11 mouse cellular contexts compared by ENCODE assay signal in the genomic region with DNA sequence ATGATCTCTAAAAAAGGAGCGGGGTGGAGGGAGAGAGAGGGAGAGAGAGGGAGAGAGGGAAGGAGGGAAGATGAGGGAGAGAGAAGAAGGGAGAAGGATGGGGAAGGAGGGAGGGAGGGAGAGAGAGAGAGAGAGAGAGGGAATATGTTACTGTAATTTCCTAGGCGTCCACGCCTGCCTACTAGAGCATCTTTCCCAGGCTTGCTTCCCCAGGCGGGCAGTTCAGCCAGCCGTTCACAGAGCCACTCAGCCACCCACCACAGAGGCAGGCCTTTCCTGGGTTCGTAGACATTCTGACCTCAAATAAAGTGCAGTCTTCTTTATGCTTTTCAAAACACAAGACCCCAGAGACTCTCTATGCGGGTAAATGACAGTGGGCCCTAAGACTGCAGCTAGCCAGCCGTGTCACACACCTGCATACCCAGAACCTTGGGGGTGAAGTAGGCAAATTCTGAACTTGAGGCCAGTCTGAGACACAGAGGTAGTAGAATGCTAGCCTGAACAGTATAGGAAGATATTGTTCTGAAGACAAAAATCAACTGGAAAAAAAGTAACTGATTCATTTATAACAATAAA. TPM values are rescaled to one million over a fixed set of nuclear protein-coding genes. Genes with fewer than 3 reads are reported as not detected.
A peak's percentile ranks its signal among the peaks of the same experiment; 100 is the strongest.
DNase-seq lines count a peak whose midpoint lies in the region; ATAC-seq lines count a peak whose summit lies in the region.
"Had no signal": no experiment of that assay in that cellular context is flagged by ENCODE, and none has a peak within 500 bp of the region (broad histone marks: within the 10 kb centered on the region; RNA-seq: fewer than 3 reads in every experiment).

No protein-coding gene starts in this region.

- peaks cover 2% of the 10 kb centered on the region; the same call in 1 of the 2 replicates for H3K36me3 ChIP-seq in kidney, embryonic 16.5 days (ENCODE audit: insufficient read depth, low read length)
- H3K36me3 ChIP-seq in hindbrain, embryonic 15.5 days = peaks cover 17% of the 10 kb centered on the region

- H3K9me3 ChIP-seq in kidney, embryonic 16.5 days (ENCODE audit: low read length) = no peaks in the 10 kb centered on the region
- H3K9me3 ChIP-seq in hindbrain, embryonic 15.5 days = no peaks in the 10 kb centered on the region

- peak overlapping the region; percentile 40; the same call in 1 of the 2 replicates for H3K27ac ChIP-seq in kidney, embryonic 16.5 days (ENCODE audit: low read length)
- peak overlapping the region; percentile 22; the same call in 1 of the 2 replicates for H3K27ac ChIP-seq in hindbrain, embryonic 15.5 days (replicated peaks)

- no peak overlapping the region for H3K4me2 ChIP-seq in kidney, embryonic 16.5 days (replicated peaks; ENCODE audit: low read depth, low read length)
- no peak overlapping the region for H3K4me2 ChIP-seq in hindbrain, embryonic 15.5 days

- no peak for ATAC-seq in kidney, embryonic 16.5 days (ENCODE audit: low FRiP score, low TSS enrichment)
- ATAC-seq in hindbrain, embryonic 15.5 days (ENCODE audit: low FRiP score, low read depth) = no peak

- 42% methylated on average over 8 of the region's 8 CpGs for WGBS in kidney, embryonic 16.5 days
- WGBS in hindbrain, embryonic 15.5 days = 48% methylated on average over 8 of the region's 8 CpGs

- no peak overlapping the region for H3K4me3 ChIP-seq in kidney, embryonic 16.5 days (ENCODE audit: low read length)
- H3K4me3 ChIP-seq in hindbrain, embryonic 15.5 days = no peak overlapping the region

- no peaks in the 10 kb centered on the region for H3K27me3 ChIP-seq in kidney, embryonic 16.5 days (ENCODE audit: insufficient read depth, low read length)
- H3K27me3 ChIP-seq in hindbrain, embryonic 15.5 days = no peaks in the 10 kb centered on the region

- DNase-seq in kidney, postnatal 10 days = no peak
- peak; percentile 59 to 67 for DNase-seq in spleen, postnatal 36 days (ENCODE audit: low spot score in 2 of 2)
- DNase-seq in spleen, adult 12 weeks (ENCODE audit: low spot score) = no peak
- DNase-seq in ovary, adult 18-20 months (ENCODE audit: low spot score) = no peak
- DNase-seq in lung, postnatal 4 days = no peak
- DNase-seq: adrenal gland, postnatal 10 days; kidney, adult 11 months; layer of hippocampus, adult 9-11 months; liver had no signal

- peaks cover 18% of the 10 kb centered on the region for H3K4me1 ChIP-seq in kidney, embryonic 16.5 days (ENCODE audit: insufficient read depth, low read length)
- H3K4me1 ChIP-seq in hindbrain, embryonic 15.5 days (replicated peaks) = peaks cover 13% of the 10 kb centered on the region

- H3K9ac ChIP-seq in kidney, embryonic 16.5 days (replicated peaks; ENCODE audit: low read length) = peak overlapping the region; percentile 22; the same call in 1 of the 2 replicates
- no peak overlapping the region for H3K9ac ChIP-seq in hindbrain, embryonic 15.5 days

RNA-seq across cellular contexts. Expression of a gene that starts 23.4 kb away (rescaled TPM):
- 19.6 and 22.3 TPM in 2 replicates for polyA plus RNA-seq in kidney, embryonic 16.5 days (2015; fragmentation: Nextera tagmentation; extraction: Ambion mirVana)
- 296 and 323 TPM in 2 replicates for polyA plus RNA-seq in hindbrain, embryonic 15.5 days (2015; fragmentation: Nextera tagmentation; extraction: Ambion mirVana)

RNA-seq across cellular contexts. Expression of a gene that starts 39.4 kb away (rescaled TPM):
- polyA plus RNA-seq in kidney, embryonic 16.5 days (2015; fragmentation: Nextera tagmentation; extraction: Ambion mirVana) = 0.29 and 0.32 TPM in 2 replicates
- 1.3 and 2.0 TPM in 2 replicates for polyA plus RNA-seq in hindbrain, embryonic 15.5 days (2015; fragmentation: Nextera tagmentation; extraction: Ambion mirVana)

RNA-seq across cellular contexts. Expression of a gene that starts 48.1 kb away (rescaled TPM):
- 6.1 and 6.8 TPM in 2 replicates for polyA plus RNA-seq in kidney, embryonic 16.5 days (2015; fragmentation: Nextera tagmentation; extraction: Ambion mirVana)
- 4.3 and 5.0 TPM in 2 replicates for polyA plus RNA-seq in hindbrain, embryonic 15.5 days (2015; fragmentation: Nextera tagmentation; extraction: Ambion mirVana)

RNA-seq across cellular contexts. Expression of a gene that starts 48.2 kb away (rescaled TPM):
- 0.21 and 0.29 TPM in 2 replicates for polyA plus RNA-seq in kidney, embryonic 16.5 days (2015; fragmentation: Nextera tagmentation; extraction: Ambion mirVana)
- 0.59 and 0.62 TPM in 2 replicates for polyA plus RNA-seq in hindbrain, embryonic 15.5 days (2015; fragmentation: Nextera tagmentation; extraction: Ambion mirVana)

RNA-seq across cellular contexts. Expression of a gene that starts 52.2 kb away (rescaled TPM):
- polyA plus RNA-seq in kidney, embryonic 16.5 days (2015; fragmentation: Nextera tagmentation; extraction: Ambion mirVana) = 54.4 and 56.2 TPM in 2 replicates
- 33.5 and 33.9 TPM in 2 replicates for polyA plus RNA-seq in hindbrain, embryonic 15.5 days (2015; fragmentation: Nextera tagmentation; extraction: Ambion mirVana)

Comparison
In these comparisons a context has a peak if more than half of its experiments do, and no peak if none do; other contexts are left out.
1. DNase-seq: peak in spleen, postnatal 36 days (2 of 2); none in kidney, postnatal 10 days (single experiment), spleen, adult 12 weeks (single experiment), ovary, adult 18-20 months (single experiment) and lung, postnatal 4 days (0 of 2).
2. RNA of a gene that starts 23.4 kb away (polyA plus RNA-seq): 296 to 323 TPM in hindbrain, embryonic 15.5 days; 19.6 to 22.3 TPM in kidney, embryonic 16.5 days; every median in the first group is over 10 times any median in the second.